Mouse (Mus musculus) kidney, postnatal 36 days (tissue): Measurements from ENCODE around the gene Map2k4.
A peak's percentile ranks its signal among the peaks of the same experiment; 100 is the strongest.

Experiments used
- DNase-seq, 2 experiments: peaks; one replicate each; pipeline ENCODE4 v3.0.0; 2021 to 2022; ENCODE audit warnings: mixed read lengths in 2 of 2

The Map2k4 gene

GRCm38 (mm10) chr11:65706176-65706575, 81.9 kb downstream of the Map2k4 start:
- DNase-seq: no peak

DNA sequence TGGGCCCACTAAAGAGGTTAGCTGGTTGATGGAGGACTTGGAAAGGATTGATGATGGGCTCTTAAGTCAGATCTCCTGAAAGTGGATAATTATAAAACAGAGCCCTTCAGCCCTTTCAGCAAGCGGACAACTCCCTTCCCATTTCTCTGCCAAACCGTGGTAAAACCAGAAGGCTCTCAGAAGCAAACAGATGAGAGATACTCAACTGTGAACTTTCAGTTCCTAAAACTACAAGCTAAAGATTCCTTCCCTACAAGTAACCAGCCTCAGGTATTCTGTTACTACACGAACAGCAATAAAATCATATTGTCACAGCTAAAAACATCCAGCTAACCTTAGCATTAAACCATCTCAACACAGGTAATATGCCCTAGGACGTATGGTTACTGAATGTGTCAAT, 83.2 kb downstream of the Map2k4 start:
- DNase-seq: no peak

- peak; percentile 24 to 37 for DNase-seq
Measured at GRCm38 (mm10) chr11:65678824-65679402, 109.2 kb downstream of the Map2k4 start.

- DNase-seq: no peak
Measured at GRCm38 (mm10) chr11:65667348-65667969, 120.6 kb downstream of the Map2k4 start.

GRCm38 (mm10) chr11:65664903-65665302, 123.2 kb downstream of the Map2k4 start:
- no peak for DNase-seq

GRCm38 (mm10) chr11:65661790-65662522, 126.1 kb downstream of the Map2k4 start:
- DNase-seq: no peak

GRCm38 (mm10) chr11:65653932-65654331, 134.2 kb downstream of the Map2k4 start:
- no peak for DNase-seq

GRCm38 (mm10) chr11:65651426-65651825, 136.7 kb downstream of the Map2k4 start:
- DNase-seq: no peak

- no peak for DNase-seq
Measured at GRCm38 (mm10) chr11:65649956-65650715, 138.0 kb downstream of the Map2k4 start.

- no peak for DNase-seq
Measured at GRCm38 (mm10) chr11:65649469-65649868, 138.6 kb downstream of the Map2k4 start.

DNA sequence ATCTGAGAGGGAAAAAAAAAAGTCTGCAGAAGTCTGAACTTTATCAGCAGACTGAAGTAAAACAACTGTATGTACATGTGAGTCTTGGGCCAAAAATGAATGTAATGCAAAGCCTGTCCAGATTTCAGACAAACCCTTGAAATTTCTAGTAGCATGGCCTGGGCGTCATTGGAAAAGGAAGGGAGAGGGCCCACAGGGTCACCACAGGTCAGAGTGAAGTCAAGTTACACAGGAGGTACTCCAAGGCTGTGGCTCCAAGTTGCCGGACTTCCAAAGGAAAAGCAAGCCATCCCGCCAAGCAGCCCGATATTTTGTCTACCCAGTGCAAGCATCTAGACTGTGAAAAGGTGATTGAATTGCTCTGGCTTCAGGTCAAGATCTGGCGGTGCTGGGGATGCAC, 141.8 kb downstream of the Map2k4 start:
- DNase-seq: no peak

- no peak for DNase-seq
Measured at GRCm38 (mm10) chr11:65644539-65644938, 143.6 kb downstream of the Map2k4 start.

- no peak for DNase-seq
Measured at GRCm38 (mm10) chr11:65640261-65640660, 147.8 kb downstream of the Map2k4 start.
